ENCODE assay signal across 27 mouse cellular contexts in genomic region chr5:111003750-111004149, GRCm38 (mm10).
"Had no signal": no experiment of that assay in that cellular context is flagged by ENCODE, and none has a peak within 500 bp of the region (broad histone marks: within the 10 kb centered on the region; RNA-seq: fewer than 3 reads in every experiment).

No protein-coding gene starts in this region.

- H3K36me3 ChIP-seq: heart, embryonic 10.5 days; heart, embryonic 12.5 days; hindbrain, embryonic 10.5 days; hindbrain, embryonic 12.5 days; intestine, embryonic 15.5 days; limb, embryonic 13.5 days; limb, embryonic 15.5 days; liver, embryonic 12.5 days had no signal

- H3K4me2 ChIP-seq: heart, embryonic 12.5 days; hindbrain, embryonic 12.5 days; hindbrain, embryonic 14.5 days; intestine, embryonic 15.5 days; limb, embryonic 13.5 days; limb, embryonic 15.5 days; liver, embryonic 12.5 days had no signal

- DNase-seq: gastrocnemius, postnatal 10 days; gastrocnemius, postnatal 25 days; heart, adult 18-20 months; heart, postnatal 10 days; heart, postnatal 4 days; kidney, adult 18-20 months; kidney, adult 8-10 months; kidney, postnatal 10 days; kidney, postnatal 25 days; kidney, postnatal 4 days; layer of hippocampus, adult 9-11 months; layer of hippocampus, postnatal 36 days; left cerebral cortex, postnatal 4 days had no signal

- H3K27me3 ChIP-seq: heart, embryonic 12.5 days; hindbrain, embryonic 12.5 days; intestine, embryonic 15.5 days; limb, embryonic 13.5 days; limb, embryonic 15.5 days; liver, embryonic 12.5 days had no signal

- H3K4me3 ChIP-seq: heart, embryonic 10.5 days; heart, embryonic 12.5 days; hindbrain, embryonic 10.5 days; hindbrain, embryonic 12.5 days; intestine, embryonic 15.5 days; layer of hippocampus, adult 2 months; limb, embryonic 13.5 days; limb, embryonic 15.5 days; liver, embryonic 12.5 days had no signal

- ATAC-seq: hindbrain, embryonic 16.5 days; inflammation-experienced regulatory T-cells, adult 6 months; intestine, embryonic 15.5 days; intestine, postnatal 0 days; liver, embryonic 12.5 days had no signal

- H3K9ac ChIP-seq: heart, embryonic 12.5 days; hindbrain, embryonic 12.5 days; hindbrain, embryonic 14.5 days; intestine, embryonic 15.5 days; limb, embryonic 13.5 days; limb, embryonic 15.5 days; liver, embryonic 12.5 days; liver, embryonic 14.5 days had no signal

- H3K4me1 ChIP-seq: liver, embryonic 12.5 days had no signal

- H3K27ac ChIP-seq: heart, embryonic 10.5 days; hindbrain, embryonic 10.5 days; hindbrain, embryonic 12.5 days; hindbrain, embryonic 14.5 days; intestine, embryonic 15.5 days; layer of hippocampus, adult 2 months; limb, embryonic 13.5 days; limb, embryonic 15.5 days; liver, embryonic 12.5 days; liver, embryonic 14.5 days had no signal

- H3K9me3 ChIP-seq: heart, embryonic 10.5 days; hindbrain, embryonic 10.5 days; hindbrain, embryonic 12.5 days; intestine, embryonic 15.5 days; limb, embryonic 13.5 days; limb, embryonic 15.5 days; liver, embryonic 12.5 days had no signal
